14 mouse cellular contexts compared by ENCODE assay signal in genomic region chr4:154505313-154505712, GRCm38 (mm10).
"Had no signal": no experiment of that assay in that cellular context is flagged by ENCODE, and none has a peak within 500 bp of the region (broad histone marks: within the 10 kb centered on the region; RNA-seq: fewer than 3 reads in every experiment).

No protein-coding gene starts in this region.

- H3K27ac ChIP-seq: intestine, embryonic 15.5 days; limb, embryonic 10.5 days; limb, embryonic 13.5 days; liver, embryonic 13.5 days; stomach, postnatal 0 days had no signal

- H3K27me3 ChIP-seq: intestine, embryonic 15.5 days; limb, embryonic 13.5 days had no signal

- ATAC-seq: intestine, embryonic 15.5 days had no signal

- H3K9ac ChIP-seq: intestine, embryonic 15.5 days; limb, embryonic 13.5 days; liver, embryonic 13.5 days had no signal

- H3K4me3 ChIP-seq: intestine, embryonic 15.5 days; limb, embryonic 10.5 days; limb, embryonic 13.5 days; liver, embryonic 13.5 days had no signal

- H3K4me2 ChIP-seq: intestine, embryonic 15.5 days; limb, embryonic 13.5 days; liver, embryonic 13.5 days; midbrain, embryonic 11.5 days had no signal

- H3K9me3 ChIP-seq: intestine, embryonic 15.5 days; limb, embryonic 10.5 days; limb, embryonic 13.5 days; liver, embryonic 13.5 days had no signal

- H3K36me3 ChIP-seq: intestine, embryonic 15.5 days; limb, embryonic 13.5 days; liver, embryonic 13.5 days had no signal

- DNase-seq: liver; liver, embryonic 13.5 days; lung, adult 2 months; lung, postnatal 14 days; lung, postnatal 4 days; midbrain, embryonic 14.5 days; right cerebral cortex, postnatal 14 days; right cerebral cortex, postnatal 4 days; thymus, postnatal 25 days had no signal
